Mouse (Mus musculus): ENCODE data around the gene Trmt1.

The Trmt1 gene

DNA sequence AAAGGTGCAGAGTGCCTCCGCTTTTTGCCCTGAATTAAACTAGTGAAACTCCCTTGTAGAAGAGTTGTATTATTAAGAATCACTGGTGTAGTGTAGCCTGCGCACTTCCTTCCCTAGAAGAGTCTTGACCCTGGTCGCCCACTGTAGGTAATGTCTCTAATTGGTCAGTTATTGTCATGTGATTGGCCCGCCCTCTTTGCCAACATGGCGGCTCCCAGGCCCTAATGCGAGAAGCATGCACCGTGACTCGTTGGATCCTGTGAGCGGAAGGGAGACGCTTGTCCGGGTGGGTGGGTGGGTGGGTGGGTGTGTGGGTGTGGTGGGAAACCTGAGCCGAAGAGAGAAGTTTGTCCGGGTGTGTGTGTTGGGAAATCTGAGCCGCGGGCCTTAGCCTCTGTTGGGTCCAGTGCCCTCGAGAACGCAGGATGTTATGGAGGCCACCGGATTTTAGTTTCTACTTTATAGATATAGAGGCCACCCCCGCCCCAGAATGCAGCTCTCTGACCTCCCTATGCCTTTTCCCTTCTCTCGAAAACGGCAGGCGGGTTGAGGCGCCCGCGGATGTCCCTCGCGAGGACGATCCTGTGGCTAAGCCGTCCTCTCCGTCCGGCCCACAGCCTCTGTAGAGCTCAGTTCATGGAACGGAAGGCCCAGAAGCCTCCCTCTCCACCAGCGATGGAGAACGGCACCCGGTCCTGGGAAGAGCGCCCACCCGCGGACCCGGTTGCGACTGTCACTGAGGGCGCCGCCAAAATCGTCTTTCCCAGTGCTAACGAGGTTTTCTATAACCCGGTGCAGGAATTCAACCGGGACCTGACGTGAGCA lies 3.2 kb downstream of the Trmt1 start:
- DNase-seq (ENCODE audit: low read depth, low spot score), result peak; percentile 83

GRCm38 (mm10) chr8:84693332-84693731 lies 7.2 kb downstream of the Trmt1 start:
- no peak for DNase-seq (ENCODE audit: low read depth, low spot score)

GRCm38 (mm10) chr8:84695140-84695539 lies 9.0 kb downstream of the Trmt1 start:
- DNase-seq (ENCODE audit: low read depth, low spot score), result no peak

GRCm38 (mm10) chr8:84697166-84698130 lies 11.3 kb downstream of the Trmt1 start:
- DNase-seq (ENCODE audit: low read depth, low spot score), result no peak

GRCm38 (mm10) chr8:84698288-84698687 lies 12.2 kb downstream of the Trmt1 start:
- DNase-seq (ENCODE audit: low read depth, low spot score), result no peak

DNA sequence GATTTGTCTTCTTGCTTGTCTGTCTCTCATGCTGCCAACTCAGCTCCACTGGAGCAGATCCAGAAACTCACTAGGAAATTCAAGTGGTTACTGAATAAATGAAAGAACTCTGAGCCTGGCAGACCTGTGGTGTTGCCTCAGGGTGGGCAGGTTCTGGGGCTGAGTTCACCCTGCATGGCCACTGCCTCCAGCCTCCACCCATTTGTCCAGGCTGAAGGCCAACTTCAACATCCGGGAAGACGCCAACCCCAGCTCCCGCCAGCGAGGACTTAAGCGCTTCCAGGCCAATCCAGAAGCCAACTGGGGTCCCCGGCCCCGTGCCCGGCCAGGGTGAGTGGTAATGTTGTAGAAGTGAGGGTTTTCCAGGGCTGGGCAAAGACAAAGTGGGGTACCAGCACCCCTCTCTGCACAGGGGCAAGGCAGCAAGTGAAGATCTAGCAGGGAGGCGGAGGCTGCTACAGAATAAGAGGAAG lies 12.9 kb downstream of the Trmt1 start:
- no peak for DNase-seq (ENCODE audit: low read depth, low spot score)

GRCm38 (mm10) chr8:84699861-84700322 lies 13.8 kb downstream of the Trmt1 start:
- DNase-seq (ENCODE audit: low read depth, low spot score), result no peak

DNA sequence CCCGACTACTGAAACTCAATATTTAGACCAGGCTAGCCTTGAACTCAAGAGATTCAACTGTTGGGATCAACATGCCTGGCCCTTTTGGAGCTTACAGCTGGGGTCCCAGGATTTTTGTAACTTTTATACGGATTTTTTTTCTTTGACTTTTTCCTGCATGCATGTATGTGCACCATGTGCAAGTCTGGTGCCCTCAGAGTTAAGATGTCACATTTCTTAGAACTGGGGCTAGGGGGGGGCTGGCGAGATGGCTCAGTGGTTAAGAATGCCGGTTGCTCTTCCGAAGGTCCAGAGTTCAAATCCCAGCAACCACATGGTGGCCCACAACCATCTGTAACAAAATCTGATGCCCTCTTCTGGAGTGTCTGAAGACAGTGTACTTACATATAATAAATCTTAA lies 14.4 kb downstream of the Trmt1 start:
- DNase-seq (ENCODE audit: low read depth, low spot score), result no peak

- no peak for DNase-seq (ENCODE audit: low read depth, low spot score)
Measured at GRCm38 (mm10) chr8:84700941-84701911, 15.1 kb downstream of the Trmt1 start, which contains the start of gene Lyl1. TSS of gene Lyl1 (plus strand) at chr8:84701457.

GRCm38 (mm10) chr8:84702561-84702960 lies 16.5 kb downstream of the Trmt1 start:
- DNase-seq (ENCODE audit: low read depth, low spot score), result no peak

GRCm38 (mm10) chr8:84702963-84703465 lies 16.9 kb downstream of the Trmt1 start:
- no peak for DNase-seq (ENCODE audit: low read depth, low spot score)

DNA sequence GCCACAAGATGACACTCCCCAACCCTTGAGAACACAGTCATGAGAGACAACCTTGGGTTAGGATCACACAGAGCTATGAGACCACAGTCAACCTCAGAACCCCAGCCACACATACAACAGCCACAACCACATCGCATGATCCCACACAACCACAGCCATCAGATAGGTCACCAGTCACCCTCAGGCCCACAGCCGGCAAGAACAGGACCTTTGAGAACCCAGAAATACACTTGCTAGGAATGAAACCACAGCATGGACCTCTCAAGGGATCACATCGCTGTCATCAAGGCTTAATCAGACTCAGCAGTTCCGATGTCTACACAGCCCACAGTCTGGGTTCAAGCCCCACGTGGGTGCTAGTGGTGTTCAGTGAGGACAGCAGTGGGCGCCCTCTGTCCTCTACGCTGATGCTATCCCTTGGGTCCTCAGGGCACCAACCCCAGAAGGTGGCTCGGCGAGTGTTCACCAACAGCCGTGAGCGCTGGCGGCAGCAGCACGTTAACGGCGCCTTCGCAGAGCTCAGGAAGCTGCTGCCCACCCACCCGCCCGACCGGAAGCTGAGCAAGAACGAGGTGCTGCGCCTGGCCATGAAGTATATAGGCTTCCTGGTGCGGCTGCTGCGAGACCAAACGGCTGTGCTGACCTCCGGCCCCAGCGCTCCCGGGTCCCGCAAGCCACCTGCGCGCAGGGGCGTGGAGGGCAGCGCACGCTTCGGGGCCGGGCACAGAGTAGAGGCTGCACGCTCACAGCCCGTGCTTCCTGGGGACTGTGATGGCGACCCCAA lies 17.6 kb downstream of the Trmt1 start:
- DNase-seq (ENCODE audit: low read depth, low spot score), result no peak

GRCm38 (mm10) chr8:84704356-84704755 lies 18.2 kb downstream of the Trmt1 start:
- DNase-seq (ENCODE audit: low read depth, low spot score), result no peak

DNA sequence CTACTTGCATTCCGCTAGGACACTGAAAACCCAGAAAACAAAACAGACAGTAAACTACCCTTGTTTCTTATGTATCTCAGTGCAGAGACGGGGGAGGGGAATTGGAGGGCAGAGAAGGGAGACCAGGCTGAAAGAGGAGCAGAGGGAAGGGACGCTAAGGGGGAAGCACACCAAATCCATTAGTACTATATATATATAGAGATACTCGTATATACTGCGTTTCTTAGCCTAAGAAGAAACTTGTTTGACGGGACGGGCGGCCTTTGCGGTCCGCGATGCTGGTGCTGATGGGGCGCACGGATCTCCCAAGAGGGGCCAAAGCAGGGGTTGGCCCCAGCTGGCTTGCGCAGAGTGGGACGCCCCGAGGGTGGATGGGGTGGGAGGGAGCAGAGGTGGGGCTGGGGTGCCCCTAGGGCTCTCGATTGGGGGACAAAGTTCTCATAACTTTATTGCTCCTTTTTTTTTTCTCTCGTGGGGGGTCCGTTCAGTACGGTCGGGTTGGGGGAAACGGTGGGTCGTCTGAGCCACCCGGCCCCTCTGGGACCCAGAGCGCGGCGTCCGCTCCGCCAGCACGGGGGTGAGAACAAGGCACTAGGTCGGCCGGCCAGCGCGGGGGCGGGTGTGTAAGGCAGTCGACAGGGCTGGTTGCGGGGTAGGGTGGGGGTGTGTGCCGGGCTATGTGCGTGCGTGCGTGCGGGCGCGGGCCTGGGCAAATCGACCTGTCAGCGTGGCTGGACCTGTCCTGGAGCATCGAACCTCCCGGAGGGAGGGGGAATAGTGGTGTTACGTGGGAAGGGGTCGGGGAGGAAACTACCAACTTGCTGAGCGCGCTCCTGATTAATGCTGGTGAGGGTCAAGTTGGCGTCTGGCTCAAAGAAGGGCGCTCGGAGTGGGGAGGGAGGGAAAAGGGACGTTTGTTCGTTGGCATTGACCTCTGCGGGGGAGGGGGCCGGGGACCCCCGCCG lies 19.0 kb downstream of the Trmt1 start:
- no peak for DNase-seq (ENCODE audit: low read depth, low spot score)

- DNase-seq (ENCODE audit: low read depth, low spot score), result no peak
Measured at GRCm38 (mm10) chr8:84705960-84706359, 19.9 kb downstream of the Trmt1 start.

DNA sequence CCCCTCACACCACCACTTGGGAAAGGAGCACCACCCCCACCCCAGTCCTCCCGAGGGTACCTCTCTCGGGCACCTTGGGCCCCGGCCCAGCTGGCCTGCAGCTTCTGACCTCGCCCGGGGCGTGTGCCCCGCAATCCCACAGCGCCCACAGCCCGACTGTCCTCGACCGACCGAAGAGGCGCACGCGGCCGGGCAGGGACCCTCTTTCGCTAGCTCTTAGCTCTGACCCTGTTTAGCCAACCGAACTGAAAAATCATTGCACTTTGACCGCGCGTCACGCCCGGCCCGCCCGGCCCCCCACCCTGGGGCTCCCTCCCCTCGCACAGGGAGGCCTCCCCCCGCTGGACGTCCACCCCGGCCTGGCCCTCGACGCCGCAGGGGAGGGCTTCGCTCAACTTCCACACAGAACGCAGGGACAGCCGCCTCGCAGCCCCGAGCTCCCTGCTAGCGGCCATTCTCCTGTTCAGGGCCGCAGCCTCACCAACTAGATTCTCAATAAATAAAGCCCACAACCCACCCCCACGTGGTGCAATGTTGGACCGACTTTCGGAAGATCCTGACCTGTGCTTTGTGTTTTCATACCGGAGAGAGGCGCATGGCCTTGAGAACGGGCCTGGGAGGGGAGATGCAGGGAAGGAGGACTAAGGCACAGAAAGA lies 20.6 kb downstream of the Trmt1 start:
- no peak for DNase-seq (ENCODE audit: low read depth, low spot score)

GRCm38 (mm10) chr8:84707267-84707883 lies 21.3 kb downstream of the Trmt1 start:
- DNase-seq (ENCODE audit: low read depth, low spot score), result no peak

DNA sequence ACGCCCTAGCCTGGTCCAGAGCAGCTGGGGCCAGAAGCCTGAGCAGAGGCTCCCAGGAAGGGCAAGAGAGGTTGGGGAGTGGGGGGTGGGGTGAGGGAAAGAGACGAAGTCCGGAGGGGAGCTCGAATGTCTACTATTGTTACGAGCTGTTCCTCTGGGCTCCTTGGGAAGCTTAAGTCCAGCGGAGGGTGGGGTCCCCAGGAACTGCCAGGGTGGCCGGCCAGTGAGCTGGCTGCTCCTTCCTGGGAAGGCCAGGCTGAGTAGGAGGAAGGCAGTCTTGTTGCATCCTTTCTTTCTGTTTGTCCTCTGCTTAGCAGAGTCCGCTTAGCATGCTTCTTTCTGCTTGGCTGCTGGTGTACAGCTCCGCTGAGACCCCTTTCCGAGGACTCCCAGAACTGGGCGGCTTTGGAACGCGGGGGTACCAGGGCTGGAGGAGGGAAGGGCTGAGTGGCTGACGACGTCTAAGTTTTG lies 22.0 kb downstream of the Trmt1 start:
- DNase-seq (ENCODE audit: low read depth, low spot score), result no peak

Measured in retina, adult 2 months (tissue).